Mouse (Mus musculus): Measurements from ENCODE around the gene Rbbp7. TPM values are rescaled to one million over a fixed set of nuclear protein-coding genes. Genes with fewer than 3 reads are reported as not detected.
A peak's percentile ranks its signal among the peaks of the same experiment; 100 is the strongest.

Rbbp7 gene
- total and polyA plus RNA-seq, 3 experiments: 217 to 558 (median 377) TPM

DNA sequence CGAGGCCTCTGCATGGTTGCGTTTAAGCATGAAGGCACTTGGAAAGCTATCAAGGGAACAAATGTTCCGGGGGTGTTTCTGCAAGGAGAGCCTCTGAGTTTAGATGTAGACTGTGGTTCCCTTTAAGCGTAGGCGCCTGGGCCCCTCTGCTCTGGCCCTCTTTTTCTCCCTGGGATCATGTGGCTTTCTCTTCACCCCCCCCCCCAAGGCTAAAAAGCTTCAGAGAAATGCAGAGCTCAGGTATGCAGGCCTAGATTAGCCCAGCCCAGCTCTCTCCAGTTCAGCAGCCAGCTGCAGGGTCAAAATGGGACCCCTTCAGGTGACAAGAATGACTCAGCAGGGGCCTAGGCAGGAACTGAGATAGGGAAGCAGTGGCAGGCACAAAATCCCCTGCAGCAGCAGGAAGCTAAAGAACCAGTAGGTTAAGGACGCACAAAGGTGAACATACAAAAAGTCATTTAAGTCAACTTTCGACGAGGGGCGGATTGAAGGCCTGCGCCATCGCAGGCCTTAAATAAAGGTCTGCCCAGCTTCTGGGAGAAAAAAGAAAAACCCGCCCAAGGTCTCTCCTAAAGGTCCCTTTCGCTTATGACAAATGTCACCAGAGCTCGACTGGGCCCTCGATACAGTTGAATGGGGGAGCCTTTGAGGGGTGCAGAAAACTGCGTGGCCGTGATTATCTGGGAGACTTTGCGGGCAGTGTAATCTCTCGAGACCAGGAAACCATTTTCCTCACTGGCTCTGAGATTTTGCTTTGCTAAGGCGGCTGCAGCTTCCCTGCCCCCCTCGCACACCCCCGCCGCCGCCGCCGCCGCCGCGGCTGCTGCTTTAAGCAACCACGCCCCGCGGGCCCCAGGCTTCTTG, 719 bp upstream of the Rbbp7 start (continued):
- TF ChIP-seq GATA1 (IDR thresholded peaks at IDR 0.05; ENCODE audit: low read depth, low read length) (peak; percentile 23; the same call in 1 of the 2 replicates), CTCF (IDR thresholded peaks at IDR 0.05 in 2 of 3, conservative IDR thresholded peaks at IDR 0.05 in 1 of 3; ENCODE audit: control insufficient read depth in 1 of 3, insufficient read depth in 1 of 3, low read depth in 2 of 3, low read length in 3 of 3, poor library complexity in 1 of 3, severe bottlenecking in 1 of 3) (no peak), POLR2AphosphoS2 (IDR thresholded peaks at IDR 0.05; ENCODE audit: low read length) (no peak), MYC (IDR thresholded peaks at IDR 0.05; ENCODE audit: low read depth, low read length) (peak; percentile 28; the same call in 1 of the 2 replicates), RCOR1 (IDR thresholded peaks at IDR 0.05; ENCODE audit: low read depth, low read length) (peak; percentile 93), NRF1 (IDR thresholded peaks at IDR 0.05; ENCODE audit: insufficient read depth, low read depth, low read length, poor library complexity, severe bottlenecking) (peak; percentile 16; the same call in 1 of the 2 replicates), POLR2A (IDR thresholded peaks at IDR 0.05; ENCODE audit: control insufficient read depth in 1 of 2, insufficient read depth in 1 of 2, low read depth in 1 of 2, low read length in 2 of 2, poor library complexity in 1 of 2) (peak; percentile 0 to 62; a peak in 2 of 4 replicates), EP300 (IDR thresholded peaks at IDR 0.05; ENCODE audit: low read depth in 1 of 2, low read length in 2 of 2) (peak; percentile 49 to 60), HCFC1 (IDR thresholded peaks at IDR 0.05; ENCODE audit: low read depth, low read length) (peak; percentile 27; the same call in 1 of the 2 replicates), TCF12 (IDR thresholded peaks at IDR 0.05; ENCODE audit: low read depth, low read length) (peak; percentile 41), TBP (IDR thresholded peaks at IDR 0.05; ENCODE audit: low read depth, low read length) (peak; percentile 72), GABPA (IDR thresholded peaks at IDR 0.05; ENCODE audit: low read depth, low read length) (peak; percentile 88), MXI1 (IDR thresholded peaks at IDR 0.05; ENCODE audit: low read depth, low read length) (no peak; the same call in 1 of the 2 replicates), KAT2A (conservative IDR thresholded peaks at IDR 0.05; ENCODE audit: low read depth, low read length) (peak; percentile 48; the same call in 1 of the 2 replicates), MAZ (IDR thresholded peaks at IDR 0.05; ENCODE audit: low read depth, low read length) (0 out of 2 replicates have a peak, but pooled peaks have one; percentile 36), ELF1 (IDR thresholded peaks at IDR 0.05; ENCODE audit: low read depth, low read length) (peak; percentile 50), ZNF384 (IDR thresholded peaks at IDR 0.05; ENCODE audit: low read depth, low read length) (no peak)

DNA sequence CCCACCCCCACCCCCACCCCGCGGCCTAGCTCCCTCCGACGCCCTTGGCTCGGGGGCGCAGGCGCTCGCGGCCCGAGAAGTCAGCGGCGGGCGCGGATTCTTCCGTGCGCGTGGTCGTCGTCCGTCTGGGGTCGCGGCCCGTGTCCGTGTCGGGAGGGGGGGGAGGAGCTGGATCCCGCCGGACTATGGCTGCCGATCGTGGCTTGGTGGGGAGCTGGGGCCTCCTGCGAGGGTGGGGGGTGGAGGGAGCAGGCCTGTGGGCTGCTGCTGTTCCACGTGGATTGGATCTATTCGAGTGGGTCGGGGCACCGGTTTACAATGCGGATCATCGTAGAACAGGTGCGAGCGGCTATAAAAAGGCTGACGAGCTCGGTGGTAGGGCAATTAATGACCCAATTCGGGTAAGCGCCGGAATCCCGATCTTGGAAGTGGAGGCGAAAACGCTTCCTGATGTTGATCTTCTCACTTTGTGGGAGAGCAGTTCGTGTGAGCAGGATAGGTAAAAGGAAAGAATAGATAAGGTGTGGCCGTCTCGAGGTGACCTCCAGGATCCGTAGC, 835 bp downstream of the Rbbp7 start:
- no peaks in the 10 kb centered on the region for H3K9me3 ChIP-seq (replicated peaks; ENCODE audit: insufficient read depth, low read length)
- DNase-seq (ENCODE audit: low read depth, low spot score): peak; percentile 49
- peaks cover 2 to 6% of the 10 kb centered on the region in 2 experiments for H3K4me1 ChIP-seq (ENCODE audit: control insufficient read depth in 1 of 2, insufficient read depth in 2 of 2, low read length in 2 of 2)
- peak overlapping the region; percentile 81 to 92 for H3K4me3 ChIP-seq (ENCODE audit: control insufficient read depth in 1 of 2, insufficient read depth in 1 of 2, low read depth in 2 of 2, low read length in 2 of 2)
- TF ChIP-seq HCFC1 (IDR thresholded peaks at IDR 0.05; ENCODE audit: low read depth, low read length): no peak; the same call in 1 of the 2 replicates
- TF ChIP-seq MAX (IDR thresholded peaks at IDR 0.05; ENCODE audit: low read length): no peak
- TF ChIP-seq MYC (IDR thresholded peaks at IDR 0.05; ENCODE audit: low read depth, low read length): 0 out of 2 replicates have a peak, but pooled peaks have one; percentile 20
- TF ChIP-seq SIN3A (IDR thresholded peaks at IDR 0.05; ENCODE audit: low read length): 0 out of 2 replicates have a peak, but pooled peaks have one; percentile 3
- no peak for TF ChIP-seq NELFE (IDR thresholded peaks at IDR 0.05; ENCODE audit: low read depth, low read length)
- TF ChIP-seq ZNF384 (IDR thresholded peaks at IDR 0.05; ENCODE audit: low read depth, low read length): no peak
- no peak for TF ChIP-seq JUND (IDR thresholded peaks at IDR 0.05; ENCODE audit: low read depth, low read length)
- no peak for TF ChIP-seq POLR2AphosphoS5 (IDR thresholded peaks at IDR 0.05; ENCODE audit: borderline replicate concordance, low read depth, low read length)
- TF ChIP-seq MXI1 (IDR thresholded peaks at IDR 0.05; ENCODE audit: low read depth, low read length): peak; percentile 85; the same call in 1 of the 2 replicates
- no peak for TF ChIP-seq MEF2A (IDR thresholded peaks at IDR 0.05; ENCODE audit: extremely low read depth, insufficient replicate concordance, low read depth, low read length, poor library complexity, severe bottlenecking)
- no peak; a peak in 1 of 4 replicates for TF ChIP-seq EP300 (IDR thresholded peaks at IDR 0.05; ENCODE audit: low read depth in 1 of 2, low read length in 2 of 2)
- TF ChIP-seq NRF1 (IDR thresholded peaks at IDR 0.05; ENCODE audit: insufficient read depth, low read depth, low read length, poor library complexity, severe bottlenecking): no peak
- no peak for TF ChIP-seq ELF1 (IDR thresholded peaks at IDR 0.05; ENCODE audit: low read depth, low read length)
- peak overlapping the region; percentile 53 for H3K27ac ChIP-seq (ENCODE audit: control insufficient read depth, low read depth, low read length)
- peaks cover 25 to 31% of the 10 kb centered on the region in 2 experiments for H3K36me3 ChIP-seq (ENCODE audit: control insufficient read depth in 1 of 2, insufficient read depth in 2 of 2, low read length in 2 of 2)
- peaks cover 45% of the 10 kb centered on the region for H3K79me2 ChIP-seq (ENCODE audit: control insufficient read depth, insufficient read depth, low read length, poor library complexity)
- peak overlapping the region; percentile 100 for H3K9ac ChIP-seq (ENCODE audit: control insufficient read depth, low read depth, low read length, poor library complexity, severe bottlenecking)
- no peaks in the 10 kb centered on the region for H3K27me3 ChIP-seq (ENCODE audit: control insufficient read depth in 1 of 2, insufficient read depth in 2 of 2, low read length in 2 of 2)
